Comparison of ENCODE assay signal across 33 mouse cellular contexts in the genomic region with DNA sequence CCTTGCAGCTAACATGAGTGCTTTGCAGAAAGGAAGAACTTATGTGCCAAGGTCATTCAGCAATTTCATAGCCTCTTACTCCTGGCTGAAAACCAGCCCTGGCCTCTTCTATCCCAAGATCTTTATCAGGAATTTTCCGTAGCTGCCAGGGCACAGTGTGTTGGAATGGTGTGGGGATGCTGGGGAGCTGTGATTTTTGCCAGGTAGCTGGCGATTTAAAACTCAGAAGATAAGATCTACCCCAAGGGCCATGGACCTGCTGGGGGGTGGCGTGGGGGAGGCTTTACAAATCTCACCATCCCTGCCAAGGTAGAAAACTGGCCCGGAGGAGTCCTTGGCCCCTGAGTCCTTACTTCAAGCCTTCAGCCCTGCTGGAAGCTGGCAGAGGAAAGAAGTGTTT. TPM values are rescaled to one million over a fixed set of nuclear protein-coding genes. Genes with fewer than 3 reads are reported as not detected.
DNase-seq lines count a peak whose midpoint lies in the region; ATAC-seq lines count a peak whose summit lies in the region.
"Had no signal": no experiment of that assay in that cellular context is flagged by ENCODE, and none has a peak within 500 bp of the region (broad histone marks: within the 10 kb centered on the region; RNA-seq: fewer than 3 reads in every experiment).

No protein-coding gene starts in this region.

- intact Hi-C loops in left cerebral cortex, postnatal 4 days (cut with DNase I) = no loop called here

- no peak overlapping the region for H3K4me2 ChIP-seq in kidney, embryonic 15.5 days
- H3K4me2 ChIP-seq: embryonic facial prominence, embryonic 13.5 days; forebrain, embryonic 12.5 days; limb, embryonic 15.5 days; neural tube, embryonic 12.5 days had no signal

- no peaks in the 10 kb centered on the region for H3K4me1 ChIP-seq in kidney, embryonic 15.5 days
- H3K4me1 ChIP-seq: forebrain, embryonic 12.5 days; midbrain, embryonic 10.5 days; neural tube, embryonic 12.5 days had no signal

- no peaks in the 10 kb centered on the region for H3K27me3 ChIP-seq in kidney, embryonic 15.5 days
- H3K27me3 ChIP-seq: embryonic facial prominence, embryonic 13.5 days; neural tube, embryonic 12.5 days; Patski had no signal

- H3K27ac ChIP-seq in kidney, embryonic 15.5 days = no peak overlapping the region
- H3K27ac ChIP-seq: embryonic facial prominence, embryonic 13.5 days; forebrain, embryonic 12.5 days; limb, embryonic 10.5 days; limb, embryonic 15.5 days; liver, embryonic 14.5 days; midbrain, embryonic 10.5 days; neural tube, embryonic 12.5 days; stomach, postnatal 0 days had no signal

- H3K9ac ChIP-seq in kidney, embryonic 15.5 days = no peak overlapping the region
- H3K9ac ChIP-seq: embryonic facial prominence, embryonic 13.5 days; forebrain, embryonic 12.5 days; limb, embryonic 15.5 days; liver, embryonic 14.5 days; neural tube, embryonic 12.5 days had no signal

- DNase-seq in kidney, adult 8-10 months = peak; percentile 52 to 78
- DNase-seq in NIH3T3 (ENCODE audit: low read depth) = peak; percentile 36
- peak; percentile 61 for DNase-seq in gonadal fat pad, adult 2 months (ENCODE audit: low read depth)
- DNase-seq in layer of hippocampus, adult 9-11 months = no peak
- DNase-seq in left cerebral cortex, postnatal 4 days = no peak
- no peak for DNase-seq in urinary bladder, postnatal 14 days (ENCODE audit: low spot score)
- DNase-seq: adrenal gland, postnatal 25 days; B cell, adult 2 months; cerebellum, adult 18-20 months; gastrocnemius, postnatal 10 days; heart, postnatal 14 days; layer of hippocampus, postnatal 36 days; lung, adult 2 months; lung, postnatal 14 days; right cerebral cortex, adult 18-20 months; thymus, adult 18-20 months; thymus, postnatal 36 days had no signal

- no peaks in the 10 kb centered on the region for H3K36me3 ChIP-seq in kidney, embryonic 15.5 days
- H3K36me3 ChIP-seq: embryonic facial prominence, embryonic 13.5 days; forebrain, embryonic 12.5 days; limb, embryonic 10.5 days; limb, embryonic 15.5 days; midbrain, embryonic 10.5 days; neural tube, embryonic 12.5 days had no signal

- H3K4me3 ChIP-seq in kidney, embryonic 15.5 days (replicated peaks) = no peak overlapping the region
- H3K4me3 ChIP-seq: embryonic facial prominence, embryonic 13.5 days; forebrain, embryonic 12.5 days; limb, embryonic 10.5 days; limb, embryonic 15.5 days; midbrain, embryonic 10.5 days; myocyte; neural tube, embryonic 12.5 days had no signal

- no peak for ATAC-seq in kidney, embryonic 15.5 days (replicated peaks; ENCODE audit: low FRiP score)
- ATAC-seq: hindbrain, embryonic 16.5 days; Patski had no signal

- WGBS in kidney, embryonic 15.5 days = 68% methylated on average over 4 of the region's 4 CpGs

- H3K9me3 ChIP-seq in kidney, embryonic 15.5 days (replicated peaks) = no peaks in the 10 kb centered on the region
- H3K9me3 ChIP-seq: embryonic facial prominence, embryonic 13.5 days; forebrain, embryonic 12.5 days; limb, embryonic 10.5 days; limb, embryonic 15.5 days; midbrain, embryonic 10.5 days; neural tube, embryonic 12.5 days had no signal

RNA-seq across cellular contexts. Expression of gene Slc12a3, which starts 3.0 kb away (rescaled TPM):
- 6.1 and 6.4 TPM in 2 replicates for polyA plus RNA-seq in kidney, embryonic 15.5 days (2015; fragmentation: Nextera tagmentation; extraction: Ambion mirVana)
- polyA plus RNA-seq in gonadal fat pad, adult 2 months (2012; rRNA removed) = 1.0 and 1.1 TPM in 2 replicates
- under 1 TPM; 0.28 to 0.54 TPM for total RNA-seq in left cerebral cortex, postnatal 4 days (2021)
- total RNA-seq: common myeloid progenitor, adult 5-6 weeks; gastrocnemius, postnatal 10 days; granulocyte monocyte progenitor cell, adult 5-6 weeks; midbrain, postnatal 0 days had no signal
- polyA plus RNA-seq: forebrain, embryonic 12.5 days; heart, embryonic 14.5 days; limb, embryonic 10.5 days; limb, embryonic 15.5 days; midbrain, embryonic 10.5 days had no signal

Comparison
In these comparisons a context has a peak if more than half of its experiments do, and no peak if none do; other contexts are left out.
1. DNase-seq: peak in kidney, adult 8-10 months (2 of 2), NIH3T3 (single experiment) and gonadal fat pad, adult 2 months (single experiment); none in layer of hippocampus, adult 9-11 months (single experiment), left cerebral cortex, postnatal 4 days (single experiment) and urinary bladder, postnatal 14 days (single experiment).